Mouse (Mus musculus) liver, postnatal 0 days (tissue): ENCODE results near the gene Sv2c. TPM values are rescaled to one million over a fixed set of nuclear protein-coding genes. Genes with fewer than 3 reads are reported as not detected.

ENCODE experiments used
- ATAC-seq: fragments of 200-750 bp; cut with Nextera tagmentation; 2 replicates; pipeline ENCODE4 v1.8.0; 2017; ENCODE audit warnings: mild to moderate bottlenecking, moderate library complexity
- DNase-seq: peaks from one replicate; pipeline ENCODE4 v3.0.0-alpha.2; 2016
- H3K27ac ChIP-seq: fragments of 300-500 bp; sonication (generic); 2 replicates; pipeline ENCODE4 v1.5.1; 2014; ENCODE audit warnings: antibody characterized with exemption, moderate library complexity, mild to moderate bottlenecking, low read depth
- H3K27me3 ChIP-seq: fragments of 300-500 bp; sonication (generic); 2 replicates; pipeline ENCODE4 v1.6.1; 2014; ENCODE audit warnings: low read length, control low read depth, mixed read lengths; ENCODE audit not compliant: insufficient read depth
- H3K36me3 ChIP-seq: fragments of 300-500 bp; sonication (generic); replicated peaks from 2 replicates; pipeline ENCODE4 v1.6.1; 2014; ENCODE audit warnings: mild to moderate bottlenecking, control low read depth, low read length, moderate library complexity, mixed read lengths; ENCODE audit not compliant: insufficient read depth
- H3K4me1 ChIP-seq: fragments of 300-500 bp; sonication (generic); 2 replicates; pipeline ENCODE4 v1.6.1; 2014; ENCODE audit warnings: antibody characterized with exemption, mild to moderate bottlenecking, control low read depth; ENCODE audit not compliant: insufficient read depth
- H3K4me2 ChIP-seq: fragments of 300-500 bp; sonication (generic); 2 replicates; pipeline ENCODE4 v1.6.1; 2014; ENCODE audit warnings: low read depth, mild to moderate bottlenecking, low read length, moderate library complexity, mixed read lengths
- H3K4me3 ChIP-seq: fragments of 300-500 bp; sonication (generic); 2 replicates; pipeline ENCODE4 v1.5.1; 2014; ENCODE audit warnings: low read depth, low read length
- H3K9ac ChIP-seq: fragments of 300-500 bp; sonication (generic); replicated peaks from 2 replicates; pipeline ENCODE4 v1.6.1; 2014; ENCODE audit warnings: mild to moderate bottlenecking, moderate library complexity
- H3K9me3 ChIP-seq: fragments of 300-500 bp; sonication (generic); 2 replicates; pipeline ENCODE4 v1.6.1; 2016; ENCODE audit warnings: mild to moderate bottlenecking, control low read depth, low read length, mixed read lengths
- CTCF ChIP-seq: sonication (generic); IDR thresholded peaks from 2 replicates; pipeline ENCODE4 v1.5.1; 2016; ENCODE audit warnings: antibody characterized with exemption, low read depth
- EP300 ChIP-seq: IDR thresholded peaks from 2 replicates; pipeline ENCODE4 v1.6.1; 2016; ENCODE audit warnings: antibody characterized with exemption, low read depth, mild to moderate bottlenecking
- WGBS: fragments of 180-500 bp; shearing (Covaris S2); extraction: QIAGEN DNeasy Blood & Tissue Kit; methylation state at CpG from one replicate; pipeline ENCODE4 v1.1.7; 2014; ENCODE audit not compliant: insufficient replicate concordance; 5-methylcytosine and 5-hydroxymethylcytosine counted together
- polyA plus RNA-seq: library from polyadenylated mRNA; unstranded; fragments of >200 nt; fragmentation: Nextera tagmentation; extraction: Ambion mirVana; gene quantifications from 2 replicates; pipeline ENCODE4 v1.2.1, GENCODE M21; 2015

The Sv2c gene
- polyA plus RNA-seq, 1 experiment from 2014 or later = 0.29 TPM

DNA sequence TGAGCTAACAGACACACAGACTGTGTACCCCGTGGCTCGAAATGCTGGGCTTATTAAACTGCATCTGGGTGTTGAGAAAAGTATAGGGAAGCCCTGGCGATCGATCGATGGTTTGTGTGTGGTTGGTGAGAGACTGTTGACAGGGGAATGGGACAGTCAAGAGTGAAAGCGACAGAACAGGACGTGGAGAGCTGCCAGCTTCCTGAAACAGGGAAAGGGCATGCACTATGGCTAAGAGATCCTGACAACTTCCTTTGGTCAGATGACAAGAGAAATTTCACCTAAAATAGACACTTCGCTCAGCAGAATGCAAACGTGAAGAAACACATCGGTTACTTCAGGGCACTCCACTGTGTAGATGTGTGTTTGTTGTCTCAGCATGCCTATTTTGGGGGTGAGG lies 175.2 kb downstream of the Sv2c start:
- ATAC-seq (peak; percentile 37), DNase-seq (peak; percentile 54)
- no peak overlapping the region for H3K4me3 ChIP-seq
- H3K9me3 ChIP-seq = no peaks in the 10 kb centered on the region
- H3K27ac ChIP-seq = peak overlapping the region; percentile 41; the same call in 1 of the 2 replicates
- no peaks in the 10 kb centered on the region for H3K27me3 ChIP-seq
- no peaks in the 10 kb centered on the region for H3K36me3 ChIP-seq
- no peak overlapping the region for H3K9ac ChIP-seq
- TF ChIP-seq EP300 = peak; percentile 33; the same call in 1 of the 2 replicates
- TF ChIP-seq CTCF = no peak
- peak overlapping the region; percentile 20; the same call in 1 of the 2 replicates for H3K4me2 ChIP-seq
- peaks cover 25% of the 10 kb centered on the region for H3K4me1 ChIP-seq
- WGBS = 29% methylated on average over 10 of the region's 10 CpGs

DNA sequence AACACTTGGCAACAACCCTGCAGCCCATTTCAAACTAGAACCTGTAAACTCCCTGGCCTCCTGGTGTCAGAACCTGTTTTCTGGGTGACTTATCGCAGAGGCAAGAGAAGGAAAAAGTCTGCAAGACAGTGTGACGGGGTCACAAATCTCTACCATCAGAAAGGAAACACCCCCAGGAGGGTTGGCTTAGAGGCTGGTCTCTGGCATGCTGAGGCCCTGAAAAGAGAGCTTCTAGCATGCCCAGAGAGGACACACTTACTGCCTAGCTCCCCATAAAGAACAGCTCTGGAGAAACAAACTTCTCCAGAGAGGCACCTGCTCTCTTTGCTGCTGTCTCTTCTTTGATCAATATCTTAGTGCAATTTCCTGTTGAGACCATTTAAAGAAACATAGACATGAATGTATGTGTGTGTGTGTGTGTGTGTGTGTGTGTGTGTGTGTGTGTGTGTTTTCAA lies 176.0 kb downstream of the Sv2c start:
- Histone ChIP-seq H3K27me3 (no peaks in the 10 kb centered on the region), H3K4me3 (no peak overlapping the region), H3K9ac (no peak overlapping the region), H3K27ac (no peak overlapping the region), H3K4me2 (no peak overlapping the region), H3K9me3 (no peaks in the 10 kb centered on the region), H3K4me1 (peaks cover 27% of the 10 kb centered on the region), H3K36me3 (no peaks in the 10 kb centered on the region)
- ATAC-seq = no peak
- DNase-seq = no peak
- TF ChIP-seq CTCF (no peak), EP300 (no peak)
- WGBS = 46% methylated on average over 2 of the region's 2 CpGs

GRCm38 (mm10) chr13:95955204-95955603 lies 177.2 kb downstream of the Sv2c start:
- TF ChIP-seq EP300 (no peak), CTCF (no peak)
- Histone ChIP-seq H3K4me1 (peaks cover 32% of the 10 kb centered on the region), H3K27ac (no peak overlapping the region), H3K4me3 (no peak overlapping the region), H3K36me3 (no peaks in the 10 kb centered on the region), H3K4me2 (no peak overlapping the region), H3K27me3 (no peaks in the 10 kb centered on the region), H3K9me3 (no peaks in the 10 kb centered on the region), H3K9ac (no peak overlapping the region)
- 77% methylated on average over 5 of the region's 5 CpGs for WGBS
- ATAC-seq (no peak), DNase-seq (no peak)

DNA sequence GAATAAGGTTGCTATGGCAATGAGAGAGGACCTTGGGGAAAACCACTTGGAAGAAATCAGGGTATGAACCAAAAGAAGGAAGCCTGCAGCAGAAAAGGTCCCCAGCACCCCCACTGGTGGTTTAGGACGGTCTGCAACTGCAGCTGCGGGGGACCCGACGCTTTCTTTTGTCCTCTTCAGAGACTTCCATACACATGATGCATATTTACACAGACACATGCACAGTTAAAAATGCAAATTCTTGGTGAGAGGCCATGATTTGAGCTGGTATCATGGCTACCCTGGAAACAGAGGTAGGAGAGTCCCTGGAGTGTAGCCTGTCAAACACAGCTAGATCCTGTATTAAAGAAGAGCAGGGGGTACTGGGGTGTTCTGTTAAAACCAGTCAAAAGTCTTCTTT lies 178.7 kb downstream of the Sv2c start:
- Histone ChIP-seq H3K4me3 (no peak overlapping the region), H3K9me3 (no peaks in the 10 kb centered on the region), H3K4me1 (peaks cover 38% of the 10 kb centered on the region), H3K9ac (no peak overlapping the region), H3K36me3 (no peaks in the 10 kb centered on the region), H3K4me2 (no peak overlapping the region), H3K27me3 (no peaks in the 10 kb centered on the region), H3K27ac (no peak overlapping the region)
- ATAC-seq (no peak), DNase-seq (no peak)
- TF ChIP-seq EP300 (no peak), CTCF (no peak)
- 69% methylated on average over 4 of the region's 4 CpGs for WGBS

GRCm38 (mm10) chr13:95952263-95952662 lies 180.1 kb downstream of the Sv2c start:
- Histone ChIP-seq H3K4me1 (peaks cover 41% of the 10 kb centered on the region), H3K36me3 (no peaks in the 10 kb centered on the region), H3K27ac (no peak overlapping the region), H3K27me3 (no peaks in the 10 kb centered on the region), H3K4me2 (no peak overlapping the region), H3K9me3 (no peaks in the 10 kb centered on the region), H3K4me3 (no peak overlapping the region), H3K9ac (no peak overlapping the region)
- ATAC-seq = no peak
- TF ChIP-seq EP300 = no peak
- WGBS = 81% methylated on average over 4 of the region's 4 CpGs
- DNase-seq = no peak

DNA sequence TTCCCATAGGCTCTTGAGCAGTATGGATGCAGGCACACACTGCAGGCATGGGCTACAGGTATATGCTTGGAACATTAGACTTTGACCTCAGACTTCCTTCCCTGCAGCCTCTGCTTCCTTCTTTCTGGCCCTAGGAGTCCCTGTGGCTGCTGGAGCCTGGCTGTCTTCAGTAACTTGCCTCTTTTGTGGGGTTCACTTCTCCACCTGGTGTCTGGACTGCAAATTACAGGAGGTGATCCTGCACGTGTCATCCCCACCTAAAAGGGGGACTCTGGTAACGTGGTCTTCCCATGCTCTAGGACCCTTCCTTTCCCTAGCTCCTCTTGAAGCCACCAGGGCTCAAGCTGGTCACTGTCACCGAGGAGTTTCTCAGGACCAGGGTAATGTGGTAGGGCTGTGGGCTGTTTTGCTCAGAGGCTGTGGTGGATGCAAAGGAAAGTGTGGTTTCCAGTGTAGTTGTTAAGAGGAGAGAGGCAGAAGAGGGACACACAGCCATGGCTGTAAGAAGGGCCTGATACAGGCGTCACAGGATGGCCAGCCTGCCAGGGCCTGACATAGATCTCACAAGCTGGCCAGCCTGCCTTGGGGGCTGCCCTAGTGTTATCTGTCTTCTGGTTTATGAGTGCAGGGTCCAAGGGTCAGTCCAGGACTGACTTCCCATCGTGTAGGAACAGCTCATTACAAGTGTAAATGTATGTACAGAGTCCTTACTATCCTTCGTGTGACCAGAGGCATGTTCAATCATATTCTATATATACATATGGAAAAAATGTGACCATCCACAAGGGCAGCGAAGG lies 181.1 kb downstream of the Sv2c start:
- DNase-seq = peak; percentile 68
- no peaks in the 10 kb centered on the region for H3K9me3 ChIP-seq
- H3K27ac ChIP-seq = no peak overlapping the region
- 0 out of 2 replicates have a peak overlapping the region, but pooled peaks have one; percentile 47 for H3K9ac ChIP-seq
- peak overlapping the region; percentile 44 for H3K4me2 ChIP-seq
- 35% methylated on average over 7 of the region's 7 CpGs for WGBS
- TF ChIP-seq CTCF (peak; percentile 81), EP300 (no peak)
- H3K4me1 ChIP-seq = peaks cover 33% of the 10 kb centered on the region
- no peaks in the 10 kb centered on the region for H3K36me3 ChIP-seq
- ATAC-seq = peak; percentile 66
- H3K27me3 ChIP-seq = no peaks in the 10 kb centered on the region
- no peak overlapping the region for H3K4me3 ChIP-seq
